Mouse (Mus musculus) ES-Bruce4 (cell line): ENCODE measurements around the gene Mbnl1. TPM values are rescaled to one million over a fixed set of nuclear protein-coding genes. Genes with fewer than 3 reads are reported as not detected.

Source experiments
- H3K27ac ChIP-seq: 2 replicates; pipeline ENCODE4 v1.5.1; 2012; ENCODE audit warnings: low read length, inconsistent platforms; ENCODE audit not compliant: insufficient read depth
- H3K27me3 ChIP-seq: 2 replicates; pipeline ENCODE4 v1.6.1; 2012; ENCODE audit warnings: mild to moderate bottlenecking, low read length, inconsistent platforms; ENCODE audit not compliant: control insufficient read depth, poor library complexity, insufficient read depth, severe bottlenecking
- H3K36me3 ChIP-seq: 2 replicates; pipeline ENCODE4 v1.6.1; 2012; ENCODE audit warnings: inconsistent platforms, mild to moderate bottlenecking, low read length, moderate library complexity; ENCODE audit not compliant: control insufficient read depth, poor library complexity, insufficient read depth, severe bottlenecking
- H3K4me1 ChIP-seq: one replicate; pipeline ENCODE4 v1.8.1; 2011; ENCODE audit warnings: low read length; ENCODE audit not compliant: control insufficient read depth, insufficient read depth
- H3K4me3 ChIP-seq: 2 replicates; pipeline ENCODE4 v1.5.1; 2011; ENCODE audit warnings: low read depth, mild to moderate bottlenecking, low read length
- H3K9ac ChIP-seq: 2 replicates; pipeline ENCODE4 v1.6.1; 2012; ENCODE audit warnings: low read depth, mild to moderate bottlenecking, inconsistent platforms; ENCODE audit not compliant: poor library complexity, severe bottlenecking
- H3K9me3 ChIP-seq: replicated peaks from 2 replicates; pipeline ENCODE4 v1.6.1; 2012; ENCODE audit warnings: mild to moderate bottlenecking, low read length, inconsistent platforms; ENCODE audit not compliant: control insufficient read depth, poor library complexity, insufficient read depth, severe bottlenecking
- CTCF ChIP-seq: IDR thresholded peaks from one replicate; pipeline ENCODE4 v1.8.1; 2011; ENCODE audit warnings: low read depth, low read length
- EP300 ChIP-seq: IDR thresholded peaks from 2 replicates; pipeline ENCODE4 v1.6.1; 2011; ENCODE audit warnings: low read depth, low read length; ENCODE audit not compliant: insufficient read depth
- POLR2A ChIP-seq: IDR thresholded peaks from one replicate; pipeline ENCODE4 v1.8.1; 2011; ENCODE audit warnings: low read length; ENCODE audit not compliant: insufficient read depth
- polyA plus RNA-seq: library from polyadenylated mRNA; stranded (reverse); fragments of >200 nt; gene quantifications from 2 replicates; pipeline ENCODE4 v1.2.4, GENCODE M21; 2011; ENCODE audit warnings: low read depth; ENCODE audit not compliant: missing spikeins, insufficient read depth, insufficient read length

The Mbnl1 gene
- polyA plus RNA-seq, 1 experiment = 26.6 TPM

- no peaks in the 10 kb centered on the region for H3K36me3 ChIP-seq
- H3K9ac ChIP-seq = no peak overlapping the region
- no peaks in the 10 kb centered on the region for H3K4me1 ChIP-seq
- no peaks in the 10 kb centered on the region for H3K27me3 ChIP-seq
- H3K4me3 ChIP-seq = no peak overlapping the region
- no peaks in the 10 kb centered on the region for H3K9me3 ChIP-seq
- TF ChIP-seq EP300 (no peak), POLR2A (no peak), CTCF (no peak)
- H3K27ac ChIP-seq = no peak overlapping the region
Measured at GRCm38 (mm10) chr3:60589361-60589760, 116.7 kb downstream of the Mbnl1 start.

- no peak overlapping the region for H3K27ac ChIP-seq
- TF ChIP-seq POLR2A (no peak), EP300 (no peak), CTCF (no peak)
- no peaks in the 10 kb centered on the region for H3K36me3 ChIP-seq
- H3K4me1 ChIP-seq = peaks cover 2% of the 10 kb centered on the region
- no peak overlapping the region for H3K4me3 ChIP-seq
- no peaks in the 10 kb centered on the region for H3K9me3 ChIP-seq
- H3K27me3 ChIP-seq = no peaks in the 10 kb centered on the region
- H3K9ac ChIP-seq = no peak overlapping the region
Measured at GRCm38 (mm10) chr3:60595606-60596005, 123.0 kb downstream of the Mbnl1 start.

GRCm38 (mm10) chr3:60596985-60597384 lies 124.4 kb downstream of the Mbnl1 start:
- Histone ChIP-seq H3K4me3 (no peak overlapping the region), H3K27me3 (no peaks in the 10 kb centered on the region), H3K36me3 (no peaks in the 10 kb centered on the region), H3K4me1 (peaks cover 2% of the 10 kb centered on the region), H3K9me3 (no peaks in the 10 kb centered on the region), H3K9ac (no peak overlapping the region), H3K27ac (no peak overlapping the region)
- no peak for TF ChIP-seq POLR2A
- no peak for TF ChIP-seq EP300
- no peak for TF ChIP-seq CTCF

- H3K9me3 ChIP-seq = no peaks in the 10 kb centered on the region
- H3K9ac ChIP-seq = no peak overlapping the region
- H3K4me3 ChIP-seq = no peak overlapping the region
- TF ChIP-seq EP300 (no peak), POLR2A (no peak), CTCF (peak; percentile 58)
- H3K36me3 ChIP-seq = no peaks in the 10 kb centered on the region
- no peak overlapping the region for H3K27ac ChIP-seq
- no peaks in the 10 kb centered on the region for H3K4me1 ChIP-seq
- H3K27me3 ChIP-seq = no peaks in the 10 kb centered on the region
Measured at GRCm38 (mm10) chr3:60601686-60602085, 129.1 kb downstream of the Mbnl1 start.

- Histone ChIP-seq H3K27ac (no peak overlapping the region), H3K4me1 (no peaks in the 10 kb centered on the region), H3K4me3 (no peak overlapping the region), H3K9ac (no peak overlapping the region), H3K27me3 (no peaks in the 10 kb centered on the region), H3K9me3 (no peaks in the 10 kb centered on the region), H3K36me3 (no peaks in the 10 kb centered on the region)
- no peak for TF ChIP-seq EP300
- TF ChIP-seq CTCF = no peak
- no peak for TF ChIP-seq POLR2A
Measured at GRCm38 (mm10) chr3:60602923-60603549, 130.4 kb downstream of the Mbnl1 start.

GRCm38 (mm10) chr3:60603637-60604036 lies 131.0 kb downstream of the Mbnl1 start:
- TF ChIP-seq EP300 = no peak
- no peak for TF ChIP-seq POLR2A
- no peak for TF ChIP-seq CTCF
- Histone ChIP-seq H3K4me1 (no peaks in the 10 kb centered on the region), H3K36me3 (no peaks in the 10 kb centered on the region), H3K9me3 (no peaks in the 10 kb centered on the region), H3K27me3 (no peaks in the 10 kb centered on the region), H3K4me3 (no peak overlapping the region), H3K9ac (no peak overlapping the region), H3K27ac (no peak overlapping the region)
